Comparison of ENCODE assay signal across 25 mouse cellular contexts in the genomic region with DNA sequence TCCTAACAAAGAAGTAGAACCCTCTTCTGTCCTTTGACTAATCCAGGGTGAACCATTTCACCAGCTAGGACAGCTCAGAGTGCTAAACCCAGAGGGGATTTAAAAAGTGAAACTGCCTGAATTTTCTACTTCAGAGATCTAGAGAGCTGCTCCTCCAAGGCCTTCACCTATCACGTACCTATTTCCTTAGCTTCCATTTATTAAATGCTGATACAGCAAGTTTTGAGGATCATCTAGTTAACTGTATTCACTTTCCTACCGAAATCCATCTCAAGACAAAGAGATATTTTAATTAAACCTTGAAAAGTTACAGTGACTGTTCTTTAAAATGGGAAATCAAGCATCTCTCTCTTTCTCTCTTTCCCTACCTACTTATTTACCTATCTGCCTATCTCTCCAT.
"Had no signal": no experiment of that assay in that cellular context is flagged by ENCODE, and none has a peak within 500 bp of the region (broad histone marks: within the 10 kb centered on the region; RNA-seq: fewer than 3 reads in every experiment).

No protein-coding gene starts in this region.

- H3K27me3 ChIP-seq: heart, embryonic 13.5 days; heart, embryonic 15.5 days; hindbrain, embryonic 13.5 days; hindbrain, embryonic 15.5 days; limb, embryonic 12.5 days; liver, embryonic 13.5 days; liver, embryonic 15.5 days had no signal

- H3K4me1 ChIP-seq: hindbrain, embryonic 13.5 days; hindbrain, embryonic 15.5 days; liver, embryonic 13.5 days; liver, embryonic 15.5 days had no signal

- H3K27ac ChIP-seq: heart, embryonic 10.5 days; heart, embryonic 13.5 days; heart, embryonic 15.5 days; hindbrain, embryonic 13.5 days; hindbrain, embryonic 15.5 days; hindbrain, postnatal 0 days; layer of hippocampus, adult 2 months; left cerebral cortex, adult 2 months; limb, embryonic 10.5 days; limb, embryonic 12.5 days; liver, embryonic 13.5 days; liver, embryonic 15.5 days had no signal

- H3K4me3 ChIP-seq: heart, embryonic 10.5 days; heart, embryonic 13.5 days; heart, embryonic 15.5 days; hindbrain, embryonic 13.5 days; hindbrain, embryonic 15.5 days; layer of hippocampus, adult 2 months; left cerebral cortex, adult 2 months; limb, embryonic 10.5 days; limb, embryonic 12.5 days; liver, embryonic 13.5 days; liver, embryonic 15.5 days had no signal

- H3K4me2 ChIP-seq: heart, embryonic 13.5 days; heart, embryonic 15.5 days; hindbrain, embryonic 13.5 days; hindbrain, embryonic 15.5 days; limb, embryonic 12.5 days; liver, embryonic 11.5 days; liver, embryonic 13.5 days; liver, embryonic 15.5 days had no signal

- H3K9ac ChIP-seq: heart, embryonic 13.5 days; heart, embryonic 15.5 days; hindbrain, embryonic 13.5 days; hindbrain, embryonic 15.5 days; limb, embryonic 12.5 days; liver, embryonic 13.5 days; liver, embryonic 15.5 days had no signal

- ATAC-seq: hindbrain, postnatal 0 days; intestine, embryonic 16.5 days had no signal

- H3K36me3 ChIP-seq: hindbrain, embryonic 13.5 days; hindbrain, embryonic 15.5 days; limb, embryonic 10.5 days; limb, embryonic 12.5 days; liver, embryonic 13.5 days; liver, embryonic 15.5 days had no signal

- DNase-seq: gastrocnemius, postnatal 14 days; gastrocnemius, postnatal 36 days; heart, adult 11 months; heart, postnatal 10 days; heart, postnatal 36 days; kidney, adult 11 months; kidney, adult 8-10 months; kidney, postnatal 10 days; kidney, postnatal 25 days; kidney, postnatal 4 days; liver; liver, embryonic 13.5 days had no signal

- H3K9me3 ChIP-seq: heart, embryonic 10.5 days; heart, embryonic 13.5 days; heart, embryonic 15.5 days; hindbrain, embryonic 13.5 days; hindbrain, embryonic 15.5 days; limb, embryonic 10.5 days; limb, embryonic 12.5 days; liver, embryonic 13.5 days; liver, embryonic 15.5 days had no signal
